Mouse (Mus musculus) hindbrain, postnatal 0 days (tissue): ENCODE data around the gene 9830107B12Rik. TPM values are rescaled to one million over a fixed set of nuclear protein-coding genes. Genes with fewer than 3 reads are reported as not detected.
A peak's percentile ranks its signal among the peaks of the same experiment; 100 is the strongest.

ENCODE experiments used
- ATAC-seq: fragments of 200-750 bp; cut with Nextera tagmentation; 2 replicates; pipeline ENCODE4 v1.8.0; 2017; ENCODE audit warnings: mild to moderate bottlenecking, moderate TSS enrichment, moderate library complexity
- DNase-seq: peaks from one replicate; pipeline ENCODE4 v3.0.0-alpha.2; 2015; ENCODE audit warnings: low spot score
- H3K27ac ChIP-seq: fragments of 300-500 bp; sonication (generic); 2 replicates; pipeline ENCODE4 v1.5.1; 2014; ENCODE audit warnings: mild to moderate bottlenecking
- H3K27me3 ChIP-seq: fragments of 300-500 bp; sonication (generic); 2 replicates; pipeline ENCODE4 v1.6.1; 2014; ENCODE audit warnings: low read length, mixed read lengths; ENCODE audit not compliant: insufficient read depth
- H3K36me3 ChIP-seq: fragments of 300-500 bp; sonication (generic); 2 replicates; pipeline ENCODE4 v1.6.1; 2014; ENCODE audit warnings: low read length, mixed read lengths; ENCODE audit not compliant: insufficient read depth
- H3K4me1 ChIP-seq: fragments of 300-500 bp; sonication (generic); 2 replicates; pipeline ENCODE4 v1.6.1; 2014; ENCODE audit warnings: antibody characterized with exemption, low read length, mixed read lengths; ENCODE audit not compliant: insufficient read depth
- H3K4me2 ChIP-seq: fragments of 300-500 bp; sonication (generic); 2 replicates; pipeline ENCODE4 v1.6.1; 2014; ENCODE audit warnings: low read depth, mild to moderate bottlenecking, low read length, moderate library complexity, mixed read lengths
- H3K4me3 ChIP-seq: fragments of 300-500 bp; sonication (generic); 2 replicates; pipeline ENCODE4 v1.5.1; 2014; ENCODE audit warnings: low read length
- H3K9ac ChIP-seq: fragments of 300-500 bp; sonication (generic); replicated peaks from 2 replicates; pipeline ENCODE4 v1.6.1; 2014; ENCODE audit warnings: mild to moderate bottlenecking, low read length, moderate library complexity, mixed read lengths
- H3K9me3 ChIP-seq: fragments of 300-500 bp; sonication (generic); 2 replicates; pipeline ENCODE4 v1.6.1; 2016; ENCODE audit warnings: low read length, mixed read lengths
- CTCF ChIP-seq: IDR thresholded peaks from 2 replicates; pipeline ENCODE4 v1.5.1; 2016; ENCODE audit warnings: antibody characterized with exemption, control low read depth, low read depth
- WGBS: fragments of 180-500 bp; shearing (Covaris S2); extraction: QIAGEN DNeasy Blood & Tissue Kit; methylation state at CpG from one replicate; pipeline ENCODE4 v1.1.7; 2014; 5-methylcytosine and 5-hydroxymethylcytosine counted together
- polyA plus RNA-seq: library from polyadenylated mRNA; unstranded; fragments of >200 nt; fragmentation: Nextera tagmentation; extraction: Ambion mirVana; gene quantifications from 2 replicates; pipeline ENCODE4 v1.2.1, GENCODE M21; 2015
- total RNA-seq: library from RNA; depleted of rRNA; stranded (reverse); fragments of >200 nt; gene quantifications from 2 replicates; pipeline ENCODE4 v1.2.3, GENCODE M21; 2014

9830107B12Rik gene
- total and polyA plus RNA-seq, 2 experiments from 2014 or later = not detected

GRCm38 (mm10) chr17:48100441-48101417 lies 45.3 kb downstream of the 9830107B12Rik start:
- DNase-seq (peak; percentile 93), ATAC-seq (peak; percentile 82)
- H3K27me3 ChIP-seq = peaks cover 37% of the 10 kb centered on the region
- peak; percentile 89 for TF ChIP-seq CTCF
- no peak overlapping the region for H3K27ac ChIP-seq
- H3K4me2 ChIP-seq = peak overlapping the region; percentile 47
- H3K4me3 ChIP-seq = peak overlapping the region; percentile 23
- no peak overlapping the region for H3K9ac ChIP-seq
- H3K9me3 ChIP-seq = no peaks in the 10 kb centered on the region
- no peaks in the 10 kb centered on the region for H3K36me3 ChIP-seq
- 14% methylated on average over 20 of the region's 21 CpGs for WGBS
- H3K4me1 ChIP-seq = peaks cover 9% of the 10 kb centered on the region; the same call in 1 of the 2 replicates

- 8% methylated on average over 11 of the region's 11 CpGs for WGBS
- peaks cover 41% of the 10 kb centered on the region for H3K27me3 ChIP-seq
- H3K4me3 ChIP-seq = no peak overlapping the region
- H3K4me2 ChIP-seq = no peak overlapping the region
- H3K36me3 ChIP-seq = no peaks in the 10 kb centered on the region
- no peak for DNase-seq
- no peak for TF ChIP-seq CTCF
- H3K4me1 ChIP-seq = peaks cover 9% of the 10 kb centered on the region; the same call in 1 of the 2 replicates
- no peak overlapping the region for H3K27ac ChIP-seq
- H3K9ac ChIP-seq = no peak overlapping the region
- no peaks in the 10 kb centered on the region for H3K9me3 ChIP-seq
- ATAC-seq = no peak
Observed at GRCm38 (mm10) chr17:48099312-48099711, 46.8 kb downstream of the 9830107B12Rik start.

GRCm38 (mm10) chr17:48098528-48098890 lies 47.6 kb downstream of the 9830107B12Rik start:
- WGBS = 1% methylated on average over 19 of the region's 19 CpGs
- ATAC-seq (no peak), DNase-seq (no peak)
- Histone ChIP-seq H3K4me2 (peak overlapping the region; percentile 34), H3K9ac (no peak overlapping the region), H3K4me3 (no peak overlapping the region), H3K27me3 (peaks cover 41% of the 10 kb centered on the region), H3K9me3 (no peaks in the 10 kb centered on the region), H3K4me1 (peaks cover 9% of the 10 kb centered on the region; the same call in 1 of the 2 replicates), H3K27ac (no peak overlapping the region), H3K36me3 (no peaks in the 10 kb centered on the region)
- no peak for TF ChIP-seq CTCF

- Histone ChIP-seq H3K27ac (no peak overlapping the region), H3K27me3 (peaks cover 41% of the 10 kb centered on the region), H3K4me3 (peak overlapping the region; percentile 22), H3K9me3 (no peaks in the 10 kb centered on the region), H3K4me1 (peaks cover 9% of the 10 kb centered on the region; the same call in 1 of the 2 replicates), H3K4me2 (peak overlapping the region; percentile 49), H3K9ac (no peak overlapping the region), H3K36me3 (no peaks in the 10 kb centered on the region)
- ATAC-seq = no peak
- DNase-seq = no peak
- WGBS = under 1% methylated on average over 37 of the region's 43 CpGs
- TF ChIP-seq CTCF = no peak
Observed at GRCm38 (mm10) chr17:48097743-48098527, 48.1 kb downstream of the 9830107B12Rik start.

- H3K27me3 ChIP-seq = peaks cover 41% of the 10 kb centered on the region
Observed at GRCm38 (mm10) chr17:48097011-48097742, 48.9 kb downstream of the 9830107B12Rik start.

GRCm38 (mm10) chr17:48096321-48096720 lies 49.7 kb downstream of the 9830107B12Rik start:
- Histone ChIP-seq H3K4me1 (peaks cover 9% of the 10 kb centered on the region; the same call in 1 of the 2 replicates), H3K36me3 (no peaks in the 10 kb centered on the region), H3K4me2 (no peak overlapping the region), H3K9ac (no peak overlapping the region), H3K9me3 (no peaks in the 10 kb centered on the region), H3K27me3 (peaks cover 41% of the 10 kb centered on the region), H3K27ac (no peak overlapping the region), H3K4me3 (no peak overlapping the region)
- WGBS = 6% methylated on average over 17 of the region's 17 CpGs
- DNase-seq (no peak), ATAC-seq (no peak)
- TF ChIP-seq CTCF = no peak

More at GRCm38 (mm10) chr17:48097011-48097742, 48.9 kb downstream of the 9830107B12Rik start:
- WGBS = under 1% methylated on average over 34 of the region's 41 CpGs
- peak overlapping the region; percentile 22 for H3K4me3 ChIP-seq
- no peaks in the 10 kb centered on the region for H3K9me3 ChIP-seq
- H3K27ac ChIP-seq = no peak overlapping the region
- TF ChIP-seq CTCF = peak; percentile 68
- DNase-seq = peak; percentile 78
- peak overlapping the region; percentile 49 for H3K4me2 ChIP-seq
- no peak overlapping the region for H3K9ac ChIP-seq
- H3K4me1 ChIP-seq = peaks cover 9% of the 10 kb centered on the region; the same call in 1 of the 2 replicates
- H3K36me3 ChIP-seq = no peaks in the 10 kb centered on the region
- ATAC-seq = peak; percentile 44; the same call in 1 of the 2 replicates
